Mouse (Mus musculus) cerebellum, adult 9-10 months (tissue): ENCODE results near the gene Lrrc52.
A peak's percentile ranks its signal among the peaks of the same experiment; 100 is the strongest.

ENCODE experiments used
- DNase-seq: peaks from one replicate; pipeline ENCODE4 v3.0.0; 2022

Lrrc52 gene

DNA sequence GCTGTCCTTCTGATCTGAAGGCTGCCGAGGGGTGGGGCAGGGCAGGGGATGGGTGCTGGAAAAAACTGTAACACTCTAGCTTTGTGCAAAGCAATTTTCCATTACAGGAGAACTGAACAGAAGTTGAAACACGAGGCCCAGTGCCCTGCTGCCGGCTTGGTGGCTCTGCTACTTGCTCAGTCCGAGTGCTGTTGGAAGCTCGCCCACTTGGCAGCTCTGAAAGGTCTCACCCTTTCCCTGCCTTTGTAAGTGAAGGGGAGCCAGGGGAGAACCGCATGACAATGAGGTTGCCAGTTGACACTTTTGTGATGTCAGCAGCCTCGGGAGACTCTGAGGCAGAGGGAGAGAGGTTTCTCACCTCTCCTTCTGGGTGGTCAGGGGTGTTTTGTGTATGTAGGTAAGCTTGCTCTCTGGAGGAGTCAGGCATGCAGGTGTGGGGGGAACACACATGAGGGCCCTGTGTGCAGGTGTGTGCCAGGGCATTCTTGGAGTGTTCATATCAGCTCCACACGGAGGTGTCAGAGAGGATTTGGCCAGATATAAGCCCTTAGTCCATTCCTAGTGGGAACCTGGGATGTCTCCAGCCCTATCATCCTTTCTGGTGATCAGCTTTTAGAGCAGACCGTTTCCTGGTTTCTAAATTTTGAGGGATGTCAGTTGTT lies at the start of gene Lrrc52:
Gene Lrrc52 (minus strand): TSS at position 16 of the 662 bp plus-strand sequence.
- DNase-seq, result peak; percentile 65

DNA sequence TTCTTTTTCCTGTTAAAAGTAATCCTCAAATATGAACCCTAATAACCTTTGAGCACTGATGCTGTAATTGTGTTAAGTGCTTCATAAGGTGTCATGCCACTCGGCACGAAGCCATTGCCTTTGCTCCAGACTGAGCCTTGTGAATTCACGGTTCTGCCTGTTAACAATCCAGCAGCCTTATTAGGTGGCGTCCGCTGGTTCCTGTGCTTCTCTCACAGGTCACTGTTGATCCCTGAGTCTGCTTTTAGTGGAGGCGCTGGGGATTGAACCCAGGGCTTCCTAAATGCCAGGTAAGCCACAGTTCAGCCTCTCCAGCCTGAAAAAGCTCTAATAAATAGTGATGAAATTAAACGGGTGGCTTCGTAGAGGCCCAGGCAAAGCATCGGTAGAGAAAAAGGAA lies 45.0 kb upstream of the Lrrc52 start:
- no peak for DNase-seq

DNA sequence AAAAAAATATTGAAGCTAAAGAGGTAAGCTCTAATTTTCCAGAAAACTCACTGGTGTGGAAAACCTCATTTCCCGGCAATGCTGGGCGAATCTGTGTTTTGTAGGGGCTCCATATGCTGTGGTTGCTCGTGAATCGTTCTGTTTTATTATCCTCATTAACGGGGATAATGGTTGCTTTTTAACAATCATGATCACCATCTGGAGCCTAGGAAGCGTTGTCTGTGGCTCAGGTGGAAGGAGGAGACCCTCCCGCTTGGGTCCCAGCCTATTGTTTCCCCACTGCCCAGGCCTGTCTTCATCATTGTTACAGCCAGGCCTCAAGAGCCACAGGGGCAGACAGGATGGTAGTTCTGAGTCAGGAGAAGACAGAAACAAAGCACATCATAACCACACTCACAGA lies 39.5 kb upstream of the Lrrc52 start:
- DNase-seq, result no peak

DNA sequence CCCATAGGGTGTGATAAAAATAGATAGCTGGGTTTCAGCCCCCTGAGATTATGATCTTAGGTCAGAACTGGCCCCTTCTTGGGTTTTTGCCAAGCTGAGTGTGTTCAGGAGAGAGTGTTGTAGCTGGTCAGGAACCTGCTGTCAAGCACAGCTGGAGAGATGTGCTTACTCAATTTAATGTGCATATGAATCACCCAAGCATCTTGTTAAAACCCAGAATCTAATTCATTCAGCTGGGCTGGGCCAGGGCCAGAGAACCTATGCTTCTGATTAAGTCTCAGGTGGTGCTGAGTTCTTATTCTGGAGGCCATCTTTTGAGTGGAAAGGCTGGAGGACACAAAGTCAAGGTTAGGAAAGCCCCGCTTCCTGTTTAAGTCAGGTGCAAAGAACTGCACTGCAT lies 38.8 kb upstream of the Lrrc52 start:
- DNase-seq, result no peak

DNA sequence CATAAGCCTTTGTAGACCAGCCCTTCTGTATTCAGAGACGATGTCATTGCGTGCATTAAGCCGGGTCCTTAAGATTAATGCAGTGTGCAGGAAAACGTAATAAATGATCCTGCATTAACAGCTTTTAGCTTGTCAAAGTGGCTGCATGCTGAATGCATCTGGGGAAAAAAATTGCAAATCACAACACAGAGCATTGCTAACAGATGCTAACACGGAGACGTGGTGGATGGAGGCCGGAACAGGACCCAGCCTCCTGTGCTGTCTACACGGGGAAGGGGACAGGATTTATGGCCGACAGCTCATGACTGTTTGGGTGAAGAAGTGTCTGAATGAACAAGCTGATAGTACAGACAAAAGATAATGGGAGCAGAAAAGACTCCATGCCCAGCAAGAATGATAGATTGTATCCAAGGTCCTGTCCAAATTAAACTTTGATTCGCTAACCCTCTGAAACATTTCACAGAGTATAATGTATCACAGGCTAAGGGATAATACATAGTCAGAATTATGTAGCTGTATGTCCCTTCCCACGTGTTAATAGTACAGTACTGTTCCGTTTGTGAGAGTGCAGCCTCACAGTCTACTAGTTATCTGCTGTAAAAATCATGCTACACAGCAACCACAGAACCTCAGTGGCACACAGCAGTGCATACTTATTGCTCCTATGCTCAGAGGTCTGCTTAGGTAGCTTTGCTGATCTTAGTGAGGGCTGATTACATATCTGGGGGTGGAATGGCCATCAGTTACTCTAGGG lies 32.7 kb upstream of the Lrrc52 start:
- DNase-seq, result no peak

DNA sequence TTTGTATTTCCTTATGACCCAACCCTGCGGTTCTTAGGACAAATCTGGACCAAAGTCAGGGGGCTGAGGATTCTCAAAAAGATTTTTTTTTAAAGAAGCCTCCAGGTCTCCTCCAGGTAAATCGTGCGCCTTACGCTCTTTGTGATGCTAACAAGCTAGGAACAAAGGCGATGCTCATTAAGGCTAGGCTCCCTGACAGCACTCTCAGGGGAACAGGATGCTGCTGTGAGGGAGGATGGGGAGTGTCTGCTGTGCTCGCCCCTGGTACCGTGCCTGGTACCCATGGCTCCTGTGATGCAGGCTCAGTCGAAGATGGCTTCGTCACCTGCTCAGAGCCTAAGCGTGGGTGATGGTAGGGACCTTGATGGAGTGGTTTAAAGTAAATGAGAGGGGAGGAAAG lies 31.4 kb upstream of the Lrrc52 start:
- DNase-seq, result no peak

DNA sequence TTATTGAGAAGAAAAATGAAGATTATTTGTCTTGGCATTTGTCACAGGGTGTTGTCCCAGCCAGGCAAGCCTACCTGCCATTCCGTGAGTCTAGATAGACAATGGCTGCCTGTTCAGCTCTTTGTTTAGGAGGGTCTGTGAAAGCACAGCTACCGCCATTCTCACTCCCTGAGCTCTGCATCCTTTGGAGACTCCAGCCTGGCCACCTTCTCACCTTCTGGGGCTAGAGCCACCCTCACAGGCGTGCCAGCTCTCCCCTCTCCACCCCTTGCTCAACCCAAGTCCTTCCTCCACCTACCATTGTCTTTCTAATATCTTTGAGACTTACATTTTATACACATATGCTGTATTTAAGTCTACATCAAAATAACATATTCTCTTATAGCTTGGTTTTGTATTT lies 31.0 kb upstream of the Lrrc52 start:
- DNase-seq, result no peak

DNA sequence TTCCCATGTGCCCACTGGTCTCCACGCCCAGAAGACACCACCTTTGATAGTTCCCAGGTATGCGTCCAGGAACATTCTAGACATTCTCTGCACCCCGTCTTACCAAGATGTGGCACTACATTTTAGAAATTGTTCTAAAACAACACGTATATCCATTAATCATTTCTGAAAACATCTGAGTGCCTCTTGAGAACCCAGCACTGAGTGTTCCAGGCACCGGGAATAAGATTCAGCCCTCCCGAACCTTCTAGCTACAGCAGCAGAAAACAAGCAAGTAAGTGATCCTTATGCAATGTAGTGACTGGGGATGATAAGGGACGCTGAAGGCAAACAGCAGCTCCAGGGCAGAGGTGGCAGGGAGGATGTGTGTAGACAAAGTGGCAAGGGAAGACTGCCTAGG lies 24.9 kb upstream of the Lrrc52 start:
- DNase-seq, result no peak

DNA sequence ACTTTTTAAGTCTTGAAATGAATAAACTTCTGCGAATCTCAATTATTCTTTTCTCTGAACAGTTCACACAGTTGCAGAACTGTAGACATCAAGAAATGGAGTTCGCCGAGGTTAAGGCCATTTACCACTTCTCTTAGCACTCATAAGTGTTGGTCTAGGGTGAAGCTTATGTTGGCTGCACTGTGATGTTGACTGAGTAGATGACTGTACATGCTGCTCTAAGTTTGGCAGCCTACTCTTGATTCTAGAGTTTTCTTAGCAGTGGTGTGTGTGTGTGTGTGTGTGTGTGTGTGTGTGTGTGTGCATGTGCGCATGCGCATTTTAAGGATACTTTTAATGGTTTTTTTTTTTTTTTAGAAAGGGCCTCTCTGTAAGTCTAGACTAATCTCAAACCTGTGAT lies 21.4 kb upstream of the Lrrc52 start:
- DNase-seq, result no peak

DNA sequence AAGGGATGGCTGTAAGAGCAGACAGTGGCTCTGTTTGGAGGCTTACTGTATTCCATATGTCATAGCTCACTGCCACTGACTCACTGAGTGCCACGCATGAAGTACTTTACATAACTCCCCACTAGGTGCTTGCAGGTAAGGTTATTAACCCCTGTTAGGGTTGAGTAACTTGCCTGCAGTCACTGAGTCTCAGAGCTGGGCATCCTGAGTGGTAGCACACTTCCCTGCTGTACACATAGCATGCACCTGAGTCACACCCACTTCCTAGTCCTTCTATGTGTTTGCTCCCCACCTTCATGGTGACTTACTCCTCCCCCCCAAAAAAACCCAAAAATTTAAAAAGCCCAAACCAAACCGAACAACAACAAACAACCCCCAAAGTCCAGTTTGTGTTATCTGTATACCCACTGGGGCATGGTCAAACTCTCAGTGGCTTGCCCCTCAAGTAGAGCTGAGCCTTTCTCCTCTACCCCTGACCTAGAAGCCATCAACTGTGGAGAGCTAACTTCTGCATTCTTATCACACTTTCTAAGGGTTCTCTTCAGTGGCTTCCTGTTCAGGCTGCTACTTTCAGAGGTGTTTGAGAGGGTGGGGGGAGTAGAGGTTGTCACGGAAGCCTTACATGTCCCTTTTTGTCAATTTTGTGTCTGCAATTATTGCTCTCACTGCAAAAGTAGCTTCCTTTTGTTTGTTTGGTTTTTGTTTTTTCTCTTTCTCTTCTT lies 20.5 kb upstream of the Lrrc52 start:
- DNase-seq, result no peak

DNA sequence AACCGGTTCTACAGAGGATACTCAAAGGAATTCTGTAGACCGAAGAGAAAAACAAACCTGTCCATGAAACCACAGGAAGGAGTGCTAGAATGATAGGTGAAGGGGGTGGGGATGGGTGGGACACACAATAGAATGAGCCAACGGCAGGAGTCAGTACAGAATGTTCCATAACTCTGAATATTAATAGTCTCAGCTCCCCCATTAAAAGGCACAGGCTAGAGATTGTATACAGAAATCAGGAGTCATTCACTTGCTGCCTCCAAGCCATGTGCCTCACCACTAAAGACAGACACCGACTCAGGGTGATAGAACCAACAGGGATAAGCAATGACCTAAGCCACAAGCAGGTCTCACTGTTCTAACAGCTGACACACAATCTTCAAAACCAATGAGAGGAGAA lies 16.3 kb upstream of the Lrrc52 start:
- DNase-seq, result no peak

DNA sequence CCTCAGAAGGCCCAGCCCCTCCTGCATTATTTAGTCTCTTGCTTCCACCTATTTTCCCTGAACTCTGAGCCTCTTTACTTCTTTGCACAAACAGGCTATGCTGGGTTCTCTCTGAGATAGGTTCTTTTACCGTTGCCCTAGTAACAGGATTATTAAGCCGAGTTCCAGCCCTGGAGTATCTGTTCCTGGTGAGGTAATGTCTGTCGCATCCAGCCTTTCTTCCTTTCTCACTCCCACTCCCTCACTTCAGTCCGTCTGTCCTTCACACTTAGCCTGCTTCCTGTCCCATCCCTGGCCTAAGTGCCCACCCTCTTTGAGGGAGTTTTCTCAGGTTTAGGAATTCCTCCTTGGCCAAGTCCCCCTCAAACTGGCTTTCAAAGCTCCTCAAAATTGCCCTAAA lies 7.0 kb upstream of the Lrrc52 start:
- no peak for DNase-seq

DNA sequence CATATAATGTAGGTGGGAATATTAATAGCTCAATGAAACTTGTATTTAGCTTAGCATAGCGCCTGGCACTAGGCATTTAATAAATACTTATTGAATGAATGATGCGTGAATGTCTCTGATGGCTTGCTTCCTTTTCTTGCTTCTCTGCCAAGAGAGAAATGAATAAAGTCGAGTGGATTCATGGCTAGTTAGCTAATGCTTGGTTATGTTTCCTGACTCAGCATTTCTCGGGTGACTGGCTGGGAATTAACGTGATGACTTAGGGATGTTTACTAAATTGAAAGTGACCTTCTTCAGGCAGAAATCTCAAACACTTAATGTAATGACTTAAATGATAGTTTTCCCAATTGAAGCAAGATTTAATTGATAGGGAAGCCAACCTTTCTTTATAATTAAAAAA lies 1.3 kb upstream of the Lrrc52 start:
- no peak for DNase-seq

DNA sequence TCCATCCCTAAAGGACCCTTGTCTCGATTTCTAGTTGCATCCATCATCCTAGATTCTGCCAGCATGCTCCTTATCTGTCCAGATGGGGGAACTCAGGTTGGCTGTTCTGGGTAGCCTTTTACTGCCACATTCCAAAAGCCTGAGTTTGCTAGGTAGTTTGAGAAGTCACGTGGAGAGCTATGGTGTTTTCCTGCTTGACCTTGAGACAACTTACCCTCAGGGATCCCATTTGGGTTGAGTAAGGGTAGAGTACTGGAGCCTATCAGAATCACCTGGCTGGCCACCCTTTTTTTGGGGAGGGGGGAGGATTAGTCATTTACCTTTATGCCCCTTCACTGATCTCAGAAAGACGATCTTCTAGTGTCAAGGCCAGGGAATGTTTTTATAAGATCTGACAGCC lies 9.3 kb downstream of the Lrrc52 start:
- DNase-seq, result no peak

DNA sequence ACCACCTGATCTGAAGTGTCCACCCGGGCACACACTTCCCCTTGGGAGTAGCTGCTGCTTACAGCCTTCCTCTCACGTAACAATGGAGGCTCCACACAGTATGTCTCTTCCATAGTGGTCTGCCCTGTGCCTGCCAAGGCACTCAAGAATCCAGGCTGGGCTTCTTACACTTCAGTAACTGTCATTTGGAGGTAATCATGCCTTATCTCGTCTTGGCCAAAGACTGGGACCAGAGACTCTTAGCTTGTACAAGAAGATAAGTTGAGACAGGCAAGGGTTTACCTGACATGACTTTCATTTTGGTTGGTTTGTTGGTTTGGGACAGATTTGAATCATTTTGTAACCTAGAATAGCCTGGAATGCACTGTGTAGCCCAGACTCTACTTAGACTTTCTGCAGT lies 13.5 kb downstream of the Lrrc52 start:
- no peak for DNase-seq

DNA sequence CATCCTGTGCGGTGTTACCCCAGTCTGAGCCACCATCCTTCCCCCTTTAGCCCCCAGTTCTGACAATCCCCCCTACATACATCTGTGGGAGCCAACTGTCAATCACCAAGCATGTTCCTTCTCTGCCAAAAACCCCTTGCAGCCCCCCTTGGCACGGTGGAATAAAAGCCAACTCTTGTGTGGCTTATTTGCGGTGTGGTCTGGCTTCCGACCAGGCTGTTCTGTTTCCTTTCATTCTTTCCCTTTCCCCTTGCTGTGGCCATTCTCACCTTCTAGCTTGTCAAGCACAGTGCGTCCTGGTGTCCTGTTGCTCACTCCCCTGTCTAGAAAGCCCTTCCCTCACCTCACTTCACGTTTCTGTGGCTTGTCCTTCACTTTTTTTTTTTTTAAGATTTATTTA lies 14.1 kb downstream of the Lrrc52 start:
- no peak for DNase-seq

DNA sequence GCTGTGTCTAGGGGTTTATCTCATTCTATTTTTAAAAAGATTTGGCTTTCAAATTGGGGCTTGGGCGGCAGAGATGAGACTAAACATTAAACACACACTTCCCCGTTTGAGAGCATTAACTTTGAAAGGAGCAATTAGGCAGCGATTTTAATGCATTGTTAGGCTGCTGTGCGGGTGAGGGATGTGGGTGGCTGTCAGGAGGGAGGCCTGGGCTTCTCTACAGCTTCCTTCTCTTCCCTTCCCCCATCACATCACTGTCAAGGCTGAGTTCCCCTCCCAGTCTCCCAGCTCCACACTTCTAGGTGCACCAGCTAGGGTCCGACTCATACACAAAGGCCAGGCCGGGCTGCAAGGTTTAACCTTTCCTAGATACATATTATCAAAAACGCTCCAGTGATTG lies 18.0 kb downstream of the Lrrc52 start:
- no peak for DNase-seq

DNA sequence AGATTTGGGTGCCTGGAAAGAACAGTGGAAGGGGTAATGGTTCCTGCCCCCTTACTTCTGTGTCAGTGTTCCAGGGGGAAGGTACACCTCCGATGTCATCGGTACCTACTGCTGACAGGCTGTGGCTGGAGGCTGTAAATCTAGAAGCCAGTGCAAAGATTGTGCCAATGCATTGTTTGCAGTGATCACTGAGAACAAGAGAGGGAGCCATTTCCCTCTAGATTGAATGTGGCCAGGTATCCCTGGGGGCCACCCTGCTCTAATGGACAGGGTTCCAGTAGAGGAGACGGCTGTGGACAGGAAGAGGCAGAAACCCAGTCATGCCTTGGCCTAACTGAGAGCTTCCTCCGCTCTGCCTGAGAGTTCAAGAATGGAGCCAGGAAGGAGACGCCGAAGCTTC lies 18.5 kb downstream of the Lrrc52 start:
- no peak for DNase-seq

DNA sequence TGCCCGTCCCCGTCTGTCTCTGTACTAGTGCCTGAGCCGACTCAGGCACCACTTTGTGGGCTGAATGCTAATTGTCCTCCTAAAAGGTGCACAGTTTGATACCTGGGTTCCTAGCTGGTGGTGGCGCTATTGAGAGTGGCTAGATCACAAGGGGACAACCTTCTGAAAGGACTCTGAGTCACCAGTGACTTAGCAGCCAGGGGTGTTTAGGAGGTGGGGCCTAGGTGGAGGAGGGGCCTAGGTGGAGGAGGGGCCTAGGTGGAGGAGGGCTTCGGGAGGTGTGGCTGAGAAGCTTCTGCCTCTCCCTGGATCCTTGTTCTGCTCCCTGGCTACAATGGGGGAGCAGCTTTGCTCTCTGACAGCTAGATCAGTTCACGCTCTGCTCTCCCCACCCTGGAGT lies 20.1 kb downstream of the Lrrc52 start:
- DNase-seq, result no peak

DNA sequence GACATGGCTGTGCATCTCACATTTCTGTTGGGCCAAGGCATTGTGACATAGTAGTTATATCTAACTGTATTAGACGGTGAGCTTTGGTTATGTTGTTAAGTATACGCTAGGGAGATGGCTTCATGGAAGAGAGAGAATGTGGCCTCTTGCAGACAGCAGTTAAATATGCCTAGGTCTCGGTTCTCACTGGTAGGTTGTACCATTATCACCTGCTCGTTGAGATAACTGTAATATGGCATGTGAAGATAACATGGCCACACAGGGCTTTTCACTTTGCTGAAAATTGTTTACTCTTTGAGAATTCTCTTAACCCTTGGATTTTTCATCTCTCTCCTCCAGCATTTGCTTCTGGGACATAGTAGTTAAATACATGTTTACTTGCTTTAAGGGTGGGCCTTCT lies 21.4 kb downstream of the Lrrc52 start:
- no peak for DNase-seq

DNA sequence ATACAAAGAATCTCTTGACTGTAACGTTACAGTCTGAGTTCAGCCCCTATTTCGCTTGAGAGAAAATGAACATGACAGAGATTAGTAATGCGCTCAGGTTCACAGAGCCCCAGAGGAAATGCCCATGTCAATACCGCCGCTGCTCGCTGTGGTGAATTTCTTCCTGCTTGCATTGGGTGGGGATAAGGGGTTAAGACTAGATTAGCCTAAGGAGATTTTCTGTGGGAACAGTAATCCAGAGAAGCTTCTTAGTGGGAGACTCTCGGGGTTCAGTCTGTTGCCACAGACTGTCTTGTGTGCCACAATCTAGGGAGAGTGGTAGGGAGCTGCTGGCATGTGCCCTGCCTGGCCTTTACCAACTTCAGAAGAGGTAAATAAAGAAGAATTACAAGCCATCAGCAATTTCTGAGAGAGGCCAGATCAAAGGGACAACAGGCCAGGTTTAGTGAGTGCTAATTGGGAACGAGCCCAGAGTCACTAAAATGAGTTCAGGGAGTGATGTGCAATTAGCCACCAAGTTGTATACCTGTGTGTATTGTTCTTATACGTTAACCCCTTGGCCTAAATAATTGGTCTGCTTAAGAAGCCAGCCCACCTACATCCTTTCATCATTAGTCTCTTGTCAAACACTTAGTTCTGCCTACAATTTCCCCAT lies 28.2 kb downstream of the Lrrc52 start:
- no peak for DNase-seq

DNA sequence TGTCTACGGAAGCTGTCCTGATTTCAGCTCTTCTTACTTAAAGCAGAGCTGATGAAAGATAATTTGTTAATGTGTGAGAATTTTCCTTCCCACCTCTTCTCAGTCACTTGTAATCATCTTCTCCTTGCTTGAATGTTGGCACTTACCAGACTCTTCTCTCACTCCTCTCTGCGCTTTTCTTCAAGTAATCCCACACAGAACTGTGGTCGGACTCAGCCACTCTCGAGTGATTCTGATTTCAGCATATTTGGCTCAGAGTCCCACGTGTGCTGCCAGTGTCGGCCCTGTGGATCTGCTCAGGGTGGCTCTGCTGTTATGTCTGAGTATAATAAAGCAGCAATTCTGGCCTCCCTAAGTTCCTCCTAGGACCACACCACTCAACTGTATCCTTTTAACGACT lies 29.5 kb downstream of the Lrrc52 start:
- no peak for DNase-seq

DNA sequence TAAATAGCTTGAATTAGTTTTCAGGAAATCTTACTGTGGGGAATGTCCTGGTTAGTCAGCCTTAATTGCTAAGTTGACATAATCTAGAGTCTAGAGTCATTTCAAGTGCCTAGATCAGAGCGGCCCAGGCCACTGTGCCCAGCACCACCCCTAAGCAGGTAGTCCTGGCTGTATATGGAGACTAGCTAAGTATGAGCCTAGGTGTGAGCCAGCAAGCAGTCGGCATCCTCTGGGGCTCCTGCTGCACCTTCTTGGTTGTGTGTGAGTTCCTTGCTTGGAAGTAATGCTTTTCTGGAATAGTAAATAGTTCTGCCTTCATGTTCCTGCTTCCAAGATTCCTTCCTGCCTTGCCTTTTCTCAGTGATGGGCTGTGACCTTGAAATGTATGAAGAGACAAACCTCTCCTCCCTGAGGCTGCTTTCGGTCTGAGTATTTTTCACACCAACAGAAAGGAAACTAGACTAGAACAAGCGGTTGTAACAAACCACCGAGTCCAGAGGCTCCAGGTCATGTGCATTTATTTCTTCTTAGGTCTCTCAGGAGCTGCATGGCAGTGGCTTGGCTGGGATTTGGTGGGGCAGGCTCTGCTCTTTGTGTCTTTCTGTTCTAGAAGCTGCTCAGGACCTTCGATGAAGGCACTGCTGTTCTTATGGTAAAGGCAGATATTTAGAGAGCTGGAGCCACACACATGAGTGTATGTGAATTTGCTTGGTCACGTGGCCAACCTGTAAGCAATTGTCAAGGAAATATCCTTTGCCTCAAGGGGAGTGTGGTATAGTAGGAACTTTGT lies 30.2 kb downstream of the Lrrc52 start:
- no peak for DNase-seq
